Mouse (Mus musculus) spleen, adult 18-20 months (tissue): ENCODE data around the gene Doc2a.

Experiments used
- DNase-seq, 2 experiments: peaks; one replicate each; pipeline ENCODE4 v3.0.0; 2022; ENCODE audit warnings: mixed read lengths in 2 of 2

Doc2a gene

DNA sequence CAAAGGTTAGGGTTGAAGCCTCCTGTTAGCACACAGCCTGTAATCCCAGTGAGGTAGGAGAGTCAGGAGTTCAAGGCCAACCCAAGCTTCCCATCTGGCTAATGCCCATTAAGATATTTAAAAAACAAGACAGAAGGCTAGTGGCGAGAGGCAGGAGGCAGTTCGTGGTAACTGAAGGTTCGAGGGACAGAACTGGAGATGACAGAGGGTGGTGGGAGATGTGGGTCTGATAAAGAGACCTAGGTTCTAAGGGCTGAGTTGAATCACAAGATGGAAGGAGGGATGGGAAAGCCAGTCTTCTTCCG lies at the start of gene Doc2a:
Gene Doc2a, plus strand, starts transcription at position 301 of the 305 bp plus-strand sequence.
- DNase-seq: no peak

DNA sequence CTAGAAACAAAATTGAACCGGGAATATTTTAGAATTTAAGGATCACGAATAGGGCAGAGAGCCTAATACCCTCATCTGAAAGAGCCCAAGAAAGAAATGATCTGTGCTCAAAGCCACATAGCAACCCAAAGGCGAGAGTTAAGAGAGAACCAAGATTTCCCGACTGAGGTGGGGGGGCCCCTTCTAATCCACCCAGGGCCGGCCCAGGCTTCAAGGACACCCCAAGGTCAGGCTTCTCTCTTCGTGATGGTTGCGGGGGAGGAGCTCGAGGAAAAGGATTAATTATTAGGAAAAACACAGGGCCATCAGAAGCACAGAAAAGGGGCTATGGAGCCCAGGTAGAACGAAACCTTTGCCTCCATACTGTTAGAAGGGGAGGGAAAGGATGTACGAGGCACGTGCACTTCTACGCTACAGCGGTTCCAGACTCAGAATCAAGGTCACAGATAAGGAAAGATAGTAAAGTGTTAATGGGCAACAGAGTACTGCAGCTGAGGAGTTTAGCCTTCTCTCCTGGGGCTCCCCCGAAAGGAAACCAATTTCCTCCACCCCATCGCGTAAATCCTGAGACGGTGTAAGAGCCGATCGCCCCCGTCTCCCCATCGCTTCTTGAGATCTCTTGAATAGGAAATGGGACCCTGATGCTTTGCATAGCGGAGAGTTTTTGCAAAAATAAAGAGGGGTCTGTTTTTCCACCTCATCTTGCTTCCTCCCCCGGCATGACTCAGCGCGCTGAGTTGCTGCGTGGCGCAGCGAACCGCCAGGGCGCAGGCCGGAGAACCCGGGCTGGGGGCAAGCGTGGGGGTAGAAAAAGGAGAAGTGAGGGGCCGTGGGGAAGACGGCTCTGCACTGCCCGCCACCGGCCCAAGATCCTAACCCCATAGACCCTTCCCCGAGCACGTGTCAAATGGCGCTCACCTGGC lies 48.8 kb upstream of the Doc2a start:
- DNase-seq: no peak

DNA sequence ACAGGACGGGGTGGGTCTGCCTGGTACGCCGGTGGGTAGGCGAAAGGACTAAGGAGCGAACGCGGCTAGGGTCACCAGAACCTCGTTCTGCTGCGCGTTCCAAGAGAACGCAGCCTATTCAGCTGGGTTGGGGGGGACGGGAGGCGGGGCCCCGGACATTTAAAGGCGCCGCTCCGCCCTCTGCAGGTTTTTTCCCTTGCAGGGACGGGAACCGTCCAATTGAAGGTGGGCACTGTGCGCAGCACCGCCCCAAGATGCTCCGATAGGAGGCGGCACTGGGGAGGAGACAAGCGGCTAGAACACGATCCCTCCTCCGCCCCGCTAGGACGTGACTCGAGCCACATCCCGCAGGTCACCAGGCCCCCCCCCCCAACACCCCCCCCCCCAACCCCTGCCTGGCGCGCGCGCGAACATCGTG lies 48.2 kb upstream of the Doc2a start:
- DNase-seq: peak; percentile 92 to 98

DNA sequence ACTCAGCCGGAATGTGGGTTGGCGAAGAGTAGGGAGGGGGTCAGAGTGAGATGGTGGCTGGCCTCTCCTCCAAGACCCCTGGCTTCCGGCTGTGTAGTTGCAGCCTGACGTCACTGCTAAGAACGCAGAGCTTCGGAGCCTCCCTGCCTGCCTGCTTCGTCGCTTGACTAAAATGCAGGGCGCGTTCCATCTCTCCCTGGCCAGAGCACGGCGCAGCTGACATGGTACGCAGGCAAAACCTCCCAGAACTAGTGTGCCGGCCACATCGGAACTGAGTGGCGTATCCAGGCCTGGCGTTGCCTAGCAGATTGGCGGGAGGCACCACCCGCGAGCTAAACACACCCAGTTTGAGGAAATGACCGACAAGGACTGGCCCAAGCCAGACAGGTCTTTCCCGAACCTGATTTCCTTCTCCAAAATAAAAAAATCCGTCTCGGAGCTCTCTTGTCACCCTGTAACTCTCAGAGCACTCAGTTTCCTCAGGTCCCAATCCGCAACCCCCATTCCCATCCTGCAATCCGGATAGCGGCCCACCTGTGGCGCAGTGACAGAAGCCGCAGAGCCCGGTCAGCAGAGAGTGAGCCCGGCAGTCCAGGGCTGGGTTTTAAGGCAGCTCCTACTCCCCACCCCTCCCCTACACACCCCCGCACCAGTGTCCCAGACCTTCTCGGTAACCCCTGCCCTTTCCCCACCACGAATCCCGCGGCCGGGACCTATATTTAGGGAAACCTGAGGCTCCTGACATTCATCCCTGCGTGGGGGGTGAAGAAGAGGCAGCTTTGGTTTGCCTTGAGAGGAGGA lies 47.5 kb upstream of the Doc2a start:
- DNase-seq: peak in 1 of 2 experiments; percentile 66

DNA sequence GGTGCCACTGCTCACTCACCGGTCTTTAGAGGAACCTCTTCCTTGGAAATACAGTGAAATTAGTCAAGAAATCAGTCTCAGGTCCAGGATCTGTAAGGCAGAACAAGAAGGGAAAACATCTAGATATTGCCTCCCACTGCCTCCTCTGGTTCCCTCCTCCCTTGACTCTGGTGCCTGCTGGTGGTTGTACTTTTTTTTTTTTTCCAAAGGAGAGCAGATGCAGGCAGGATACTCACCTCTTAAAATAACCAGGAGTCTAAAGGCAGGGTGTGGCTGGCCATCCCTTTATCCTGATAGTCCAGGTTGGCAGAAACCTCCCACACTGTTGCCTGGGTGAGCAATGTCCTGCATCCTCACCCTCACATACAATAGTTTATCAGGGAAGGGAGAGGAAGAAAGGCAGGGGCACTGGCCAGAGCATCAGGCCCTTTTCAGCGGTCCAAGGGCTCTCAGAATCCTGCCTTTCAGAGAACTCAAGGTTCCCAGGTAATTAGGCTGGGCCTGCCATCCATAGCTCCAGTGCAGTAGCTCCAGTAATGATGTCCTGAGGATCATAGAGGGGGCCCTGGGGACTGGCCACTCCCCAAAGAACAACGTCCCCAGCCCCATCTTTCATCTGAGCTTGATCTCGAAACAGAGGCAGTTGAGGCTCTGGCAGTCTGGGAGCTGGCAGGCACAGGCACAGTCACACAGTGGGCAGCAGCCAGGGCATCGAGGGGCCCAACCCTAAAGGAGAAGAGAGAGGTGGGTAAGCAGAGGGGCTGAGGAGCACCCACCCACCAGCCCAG lies 46.8 kb upstream of the Doc2a start:
- DNase-seq: no peak

DNA sequence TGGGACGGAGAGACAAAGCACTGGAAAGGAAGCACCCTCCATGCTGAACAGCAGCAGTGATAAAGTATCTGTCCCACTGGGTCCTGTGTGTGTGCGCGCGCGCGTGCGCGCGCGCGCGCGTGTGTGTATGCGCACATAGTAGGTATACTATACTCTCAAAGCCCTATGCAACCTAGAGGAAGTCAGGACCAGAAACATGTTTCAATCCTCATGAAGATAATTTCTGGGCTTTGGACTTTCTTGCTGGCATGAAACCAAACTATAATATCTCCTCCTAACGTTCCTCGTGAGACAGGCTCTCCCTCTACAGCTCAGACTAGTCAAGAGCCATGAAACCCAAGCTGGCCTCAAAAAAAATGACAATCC lies 46.2 kb upstream of the Doc2a start:
- DNase-seq: no peak

DNA sequence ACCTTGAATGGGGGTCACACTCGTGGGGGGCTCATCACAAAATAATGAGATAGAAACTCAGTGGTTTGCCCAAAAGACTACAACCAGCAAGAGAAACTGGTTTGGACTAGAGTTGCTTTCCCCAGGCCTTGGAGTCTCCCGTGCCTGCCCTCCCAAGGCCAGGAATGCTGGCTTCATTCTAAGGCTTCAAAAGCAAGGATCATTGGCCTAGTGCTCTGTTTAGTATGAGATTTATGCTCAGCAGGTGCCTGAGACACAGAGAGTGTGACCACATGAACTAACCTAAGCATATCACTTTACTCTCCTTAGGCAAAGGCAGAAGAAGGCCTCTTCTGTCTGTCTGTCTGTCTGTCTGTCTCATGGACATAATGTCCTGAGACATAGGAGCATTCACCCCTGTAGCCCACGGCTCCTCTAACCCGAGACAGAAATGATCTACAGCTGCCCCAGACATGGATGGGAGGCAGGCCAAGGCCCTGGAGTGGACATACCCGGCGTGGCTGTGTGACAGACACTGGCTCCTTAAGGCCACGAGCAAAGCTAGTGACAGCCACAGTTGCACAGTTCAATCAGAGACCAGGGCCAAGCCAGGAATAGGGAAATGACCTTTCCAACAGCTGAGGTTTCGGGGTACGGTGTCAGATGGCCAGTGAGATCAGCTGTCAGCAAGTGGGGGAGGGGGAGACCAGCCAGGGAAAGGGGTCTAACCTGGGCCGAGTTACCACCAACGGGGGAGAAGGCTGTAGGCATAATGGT lies 44.9 kb upstream of the Doc2a start:
- no peak for DNase-seq

DNA sequence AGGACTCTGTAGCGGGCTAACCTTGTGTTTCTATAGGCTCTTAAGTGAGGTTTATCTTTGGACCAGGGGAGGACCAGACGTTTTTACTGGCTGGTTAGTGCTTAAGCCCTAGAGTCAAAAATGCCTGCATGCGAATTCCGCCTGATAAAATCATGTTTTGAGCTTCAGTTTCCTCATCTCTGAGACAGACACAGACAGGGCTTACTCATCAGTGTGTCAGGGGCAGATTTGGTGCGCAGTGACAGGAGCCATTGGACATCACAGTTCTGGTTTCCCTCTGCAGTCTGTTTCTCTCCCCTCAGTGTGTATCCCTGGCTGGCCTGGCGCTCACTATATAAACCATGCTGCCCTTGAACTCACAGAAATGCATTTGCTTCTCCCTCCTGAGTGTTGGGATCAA lies 44.0 kb upstream of the Doc2a start:
- no peak for DNase-seq

DNA sequence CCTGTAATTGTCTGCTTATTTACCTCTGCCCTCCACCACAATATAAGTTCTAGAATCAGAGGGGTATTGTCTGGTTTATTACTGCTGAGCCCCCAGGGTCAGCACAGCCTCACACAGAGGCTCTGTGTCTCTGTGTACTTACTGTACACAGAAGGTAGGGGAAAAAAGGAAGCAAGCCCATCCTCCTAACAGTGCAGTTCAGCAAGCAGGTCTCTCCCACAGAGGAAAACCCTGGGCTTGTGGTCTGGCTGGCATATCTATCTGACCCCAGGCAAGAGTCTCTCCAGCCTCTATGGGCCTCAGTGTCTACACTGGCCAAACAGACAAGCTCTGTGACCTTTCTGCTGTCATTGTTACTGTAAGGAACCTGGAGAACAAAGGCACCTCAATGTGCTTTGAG lies 43.5 kb upstream of the Doc2a start:
- DNase-seq: no peak

DNA sequence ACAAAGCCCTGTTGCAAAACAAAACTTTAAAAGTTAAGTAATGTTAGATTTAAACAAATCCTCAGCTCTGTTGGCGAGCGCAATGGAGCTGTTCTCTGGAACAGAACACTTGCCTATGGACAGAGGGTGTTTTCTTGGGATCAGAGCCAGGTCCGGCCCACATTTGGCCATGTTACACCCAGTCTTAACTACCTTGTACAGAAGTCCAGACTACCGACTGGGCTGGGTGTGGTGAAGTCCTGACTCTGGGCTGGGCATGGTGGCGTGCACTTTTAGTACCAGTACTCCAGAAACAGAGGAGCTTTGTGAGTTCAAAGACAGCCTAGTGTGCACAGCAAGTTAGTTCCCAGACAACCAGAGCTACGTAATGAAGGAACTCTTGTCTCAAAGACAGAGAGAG lies 40.3 kb upstream of the Doc2a start:
- no peak for DNase-seq

DNA sequence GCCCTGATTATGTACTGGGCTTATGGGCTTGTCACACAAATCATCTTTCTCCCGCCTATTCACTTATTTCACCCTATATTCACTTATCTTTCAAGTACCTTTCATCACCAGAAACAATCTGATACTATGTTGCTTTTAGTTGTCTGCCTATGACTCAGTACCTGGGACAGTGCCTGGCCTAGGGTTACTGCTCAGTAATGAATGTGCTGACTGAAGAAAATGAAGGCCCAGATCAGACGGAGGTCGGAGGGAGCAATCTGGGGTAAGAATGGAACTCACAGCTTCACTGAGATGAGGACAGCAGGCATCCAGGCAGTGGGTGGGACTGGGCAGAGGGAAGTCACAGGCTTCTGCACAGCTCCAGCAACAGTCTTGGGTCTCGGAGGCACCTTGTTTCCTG lies 39.8 kb upstream of the Doc2a start:
- no peak for DNase-seq

DNA sequence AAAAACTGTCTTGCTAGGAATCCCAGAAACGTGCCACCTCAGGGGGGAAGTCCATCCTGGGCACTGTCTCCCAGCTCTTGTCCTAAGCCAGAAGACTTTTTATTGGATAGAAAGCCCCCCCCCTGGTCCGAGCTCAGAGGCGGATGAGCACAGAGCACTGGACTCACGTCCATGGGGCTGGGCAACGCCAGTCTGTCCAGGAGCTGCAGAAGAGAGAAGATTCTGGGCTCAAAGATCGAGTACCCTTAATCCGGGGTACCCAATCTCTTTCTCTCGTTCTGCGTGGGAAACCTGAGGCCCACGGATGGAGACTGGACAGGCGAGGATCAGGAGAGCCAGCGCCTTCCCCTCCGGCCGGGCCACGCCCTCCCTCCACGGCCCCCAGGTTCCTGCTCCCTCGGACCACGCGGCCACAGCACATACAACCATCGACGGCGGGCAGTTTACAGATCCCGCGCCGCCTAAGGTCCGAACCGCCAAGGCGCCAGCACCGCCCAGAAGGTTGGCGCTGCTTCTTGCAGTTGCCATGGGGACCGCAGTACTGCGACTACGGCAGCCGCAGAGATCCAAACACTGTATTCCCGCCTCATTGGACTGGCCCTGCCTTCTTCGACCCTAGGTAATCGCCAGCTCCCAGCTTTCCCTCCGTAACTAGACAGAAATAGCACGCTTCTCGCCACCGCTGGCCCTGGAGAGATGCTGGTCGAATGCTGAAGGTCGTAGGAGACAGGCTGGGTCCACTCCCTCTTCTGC lies 38.3 kb upstream of the Doc2a start:
- DNase-seq: peak; percentile 34 to 51

DNA sequence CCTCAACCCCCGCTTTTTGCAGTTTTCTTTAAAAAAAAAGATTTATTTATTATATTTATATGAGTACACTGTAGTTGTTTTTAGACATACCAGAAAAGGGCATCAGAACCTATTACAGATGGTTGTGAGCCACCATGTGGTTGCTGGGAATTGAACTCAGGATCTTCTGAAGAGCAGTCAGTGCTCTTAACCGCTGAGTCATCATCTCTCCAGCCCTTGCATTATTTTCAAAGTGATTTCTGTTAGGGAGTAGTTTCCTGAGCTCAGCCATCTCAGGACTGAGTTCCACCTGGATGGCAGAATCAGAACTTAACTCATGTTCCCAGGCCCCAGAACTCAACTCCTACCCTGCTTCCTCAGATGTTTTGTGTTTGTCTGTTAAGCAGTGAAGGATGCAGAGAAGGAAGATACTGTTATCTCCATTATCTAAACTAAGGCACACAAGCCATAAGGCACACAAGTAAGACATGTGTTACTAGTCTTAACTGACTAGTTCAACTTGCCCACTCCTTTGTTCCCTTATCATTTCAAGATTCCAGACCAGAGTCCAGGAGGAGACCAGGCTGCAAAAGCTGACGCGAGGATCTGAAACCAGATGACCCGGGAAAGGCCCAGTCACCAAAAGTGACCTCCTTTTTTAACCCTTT lies 37.4 kb upstream of the Doc2a start:
- no peak for DNase-seq

DNA sequence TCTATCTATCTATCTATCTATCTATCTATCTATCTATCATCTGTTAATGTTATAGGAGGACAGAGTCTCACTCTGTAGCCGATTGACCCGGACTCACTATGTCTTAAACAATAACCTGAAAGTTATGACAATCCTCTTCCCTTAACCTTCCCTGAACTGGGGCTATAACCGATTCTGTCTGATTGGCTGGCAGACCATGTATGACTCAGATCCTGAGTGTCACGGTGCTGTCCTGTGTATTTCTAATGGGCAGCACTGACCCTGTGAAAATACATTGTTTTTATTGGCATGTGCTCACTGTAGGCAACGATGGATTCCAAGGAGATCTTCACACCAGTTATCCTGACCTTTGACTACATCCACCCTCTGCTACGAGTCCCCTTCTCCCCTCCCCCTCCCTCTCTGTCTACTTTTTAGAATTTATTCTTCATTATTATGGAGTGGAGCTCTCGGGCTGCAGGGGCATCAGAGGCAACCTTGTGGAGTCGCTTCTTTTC lies 31.4 kb upstream of the Doc2a start:
- no peak for DNase-seq

DNA sequence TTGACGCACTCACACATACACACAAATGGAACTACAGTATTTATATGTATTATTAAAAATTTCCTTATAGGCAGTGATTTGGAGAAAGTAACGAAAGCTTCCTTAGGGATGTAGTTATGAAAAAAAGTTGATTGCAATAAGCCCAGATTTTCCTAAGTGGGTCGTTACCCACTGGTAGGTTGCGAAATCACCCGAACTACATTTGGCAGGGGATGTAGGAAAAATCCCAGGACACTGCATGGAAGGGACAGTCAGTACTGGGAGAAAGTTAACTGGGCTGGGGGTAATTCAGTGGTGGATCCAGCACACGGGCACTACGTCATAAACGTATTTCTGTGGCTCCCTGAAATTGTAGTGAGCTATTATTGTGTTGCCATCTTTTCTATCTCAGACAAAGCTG lies 30.7 kb upstream of the Doc2a start:
- DNase-seq: no peak

DNA sequence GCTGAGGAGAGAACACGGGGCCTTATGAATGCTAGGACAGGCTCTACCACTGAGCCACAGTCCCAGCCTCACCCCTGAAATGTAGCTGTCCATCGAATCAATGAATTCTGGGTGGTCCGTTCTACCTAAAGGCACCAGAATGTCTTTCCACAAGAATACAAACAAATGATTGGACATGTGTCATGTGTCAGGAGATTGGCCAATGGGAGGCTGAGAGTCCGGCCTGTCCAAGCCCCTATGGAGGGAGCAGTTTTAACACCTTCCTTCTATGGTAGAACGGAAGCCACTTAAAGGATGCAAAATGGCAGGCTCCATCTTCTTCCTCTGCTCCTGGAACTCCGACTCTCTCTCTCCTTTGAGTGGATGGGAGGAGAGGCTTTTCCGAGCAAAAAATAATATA lies 29.6 kb upstream of the Doc2a start:
- no peak for DNase-seq

DNA sequence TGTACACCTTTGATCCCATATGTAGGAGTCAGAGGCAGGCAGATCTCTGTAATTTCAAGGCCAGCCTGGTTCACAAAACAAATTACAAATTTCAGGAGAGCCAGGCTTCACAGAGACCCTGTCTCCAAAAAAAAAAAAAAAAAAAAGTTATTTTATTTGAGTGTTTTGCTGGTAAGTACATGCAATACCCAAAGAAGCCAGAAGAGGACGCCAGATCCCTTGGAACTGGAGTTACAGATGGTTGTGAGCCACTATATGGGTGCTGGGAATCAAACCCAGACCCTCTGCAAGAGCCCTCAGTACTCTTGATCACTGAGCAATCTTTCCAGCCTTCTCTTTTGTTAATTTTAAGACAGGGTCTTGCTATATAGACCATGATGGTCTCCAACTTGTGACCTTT lies 28.4 kb upstream of the Doc2a start:
- DNase-seq: no peak

DNA sequence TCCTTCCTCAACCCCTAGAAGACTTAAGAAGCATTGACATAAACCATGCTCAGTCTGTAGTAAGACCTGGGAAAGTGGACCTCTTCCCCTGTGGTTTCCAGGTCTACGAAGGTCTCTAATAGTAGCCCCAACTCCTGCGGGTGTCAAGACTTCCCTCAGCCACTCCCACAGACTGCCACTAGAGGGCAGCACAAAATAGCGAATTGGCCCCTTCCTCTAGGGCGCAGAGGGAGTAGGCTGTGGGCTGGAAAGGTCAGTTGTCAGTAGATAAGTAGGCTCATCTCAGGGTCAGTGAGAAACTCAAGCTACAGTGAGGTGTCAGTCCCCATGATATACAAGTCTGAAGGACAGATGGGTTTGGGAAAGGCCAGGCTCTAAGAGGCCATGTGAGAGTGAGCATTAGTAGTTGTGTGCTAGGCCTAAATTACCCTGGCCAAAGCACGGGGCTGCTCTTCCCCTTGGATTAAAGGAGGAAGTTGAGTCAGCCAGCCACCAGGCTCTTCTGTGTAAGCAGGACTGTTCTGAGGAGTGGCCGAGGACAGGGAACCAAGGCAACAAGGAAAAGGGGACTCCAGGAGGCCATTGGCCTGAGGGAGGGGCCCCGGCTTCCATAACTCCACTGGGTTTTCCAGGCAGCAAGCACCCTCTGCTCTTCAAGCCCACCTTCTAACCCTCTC lies 25.2 kb upstream of the Doc2a start:
- DNase-seq: peak; percentile 55 to 80

DNA sequence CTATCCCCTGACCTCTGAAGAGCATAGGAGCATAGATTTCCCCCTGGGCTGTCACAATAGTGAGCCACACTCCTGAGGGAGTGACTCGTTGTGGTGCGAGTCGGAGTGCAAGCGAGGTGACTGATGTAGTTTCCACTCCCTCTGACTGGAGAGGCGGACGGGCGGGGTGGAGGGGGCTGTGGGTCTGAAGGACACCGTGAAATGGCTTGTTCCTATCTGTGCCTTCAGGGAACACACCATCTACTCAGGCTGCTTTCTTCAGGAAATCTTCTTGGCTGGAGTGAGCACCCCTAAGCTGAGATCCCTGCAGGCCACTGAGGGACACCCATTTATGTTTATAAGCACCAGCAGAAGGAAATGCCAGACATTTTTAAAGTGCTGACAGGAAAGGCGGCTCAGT lies 24.5 kb upstream of the Doc2a start:
- no peak for DNase-seq

DNA sequence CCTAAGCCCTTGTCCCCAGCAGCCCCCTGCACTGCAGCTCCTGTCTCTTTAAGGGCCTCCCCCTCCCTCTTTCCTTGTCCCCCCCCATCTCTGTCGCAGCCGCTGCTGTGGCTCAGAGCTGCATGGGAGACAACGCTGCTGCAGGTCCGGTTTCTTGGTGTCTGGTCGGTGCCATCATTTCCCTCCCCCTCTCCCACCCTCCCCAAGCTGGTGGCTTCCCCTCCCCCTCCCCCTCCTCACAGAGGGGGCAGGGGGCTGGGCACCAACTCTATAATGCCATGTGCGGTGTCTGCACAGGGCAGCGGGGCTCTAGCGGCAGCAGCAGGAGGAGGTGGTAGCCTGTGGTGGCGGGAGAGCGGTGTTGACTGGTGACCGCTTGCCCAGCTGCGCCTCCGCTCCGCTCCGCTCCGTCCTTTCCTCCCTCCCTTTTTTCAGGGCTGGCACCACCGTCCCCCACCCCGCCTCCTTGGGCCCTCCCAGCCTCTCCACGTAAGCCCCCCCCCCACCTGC lies 24.0 kb upstream of the Doc2a start:
- no peak for DNase-seq
